Mouse (Mus musculus) heart, adult 2 months (tissue): Measurements from ENCODE around the gene Wdr89. TPM values are rescaled to one million over a fixed set of nuclear protein-coding genes. Genes with fewer than 3 reads are reported as not detected.
A peak's percentile ranks its signal among the peaks of the same experiment; 100 is the strongest.
"Not testable (repeated sequence)": the region's sequence is repeated elsewhere in the genome, so short reads cannot be mapped to it uniquely, and the experiment has no call there.

Source experiments
- DNase-seq, 2 experiments: peaks; one replicate each; pipeline ENCODE4 v3.0.0; 2021
- H3K27ac ChIP-seq: fragments of 200-600 bp; 2 replicates; pipeline ENCODE4 v1.8.1; 2022
- H3K27me3 ChIP-seq: fragments of 200-500 bp; 2 replicates; pipeline ENCODE4 v1.6.1; 2012; ENCODE audit warnings: mild to moderate bottlenecking, low read length, inconsistent platforms, mixed read lengths; ENCODE audit not compliant: control insufficient read depth, insufficient read depth
- H3K36me3 ChIP-seq: fragments of 200-500 bp; 2 replicates; pipeline ENCODE4 v1.6.1; 2012; ENCODE audit warnings: low read length, inconsistent platforms; ENCODE audit not compliant: control insufficient read depth, insufficient read depth
- H3K4me1 ChIP-seq: fragments of 200-500 bp; 2 replicates; pipeline ENCODE4 v1.6.1; 2011; ENCODE audit warnings: low read length; ENCODE audit not compliant: control insufficient read depth, insufficient read depth
- H3K4me3 ChIP-seq: fragments of 200-600 bp; 2 replicates; pipeline ENCODE4 v1.8.1; 2022
- H3K79me2 ChIP-seq: fragments of 200-500 bp; replicated peaks from 2 replicates; pipeline ENCODE4 v1.6.1; 2012; ENCODE audit warnings: mild to moderate bottlenecking, inconsistent platforms, low read length, moderate library complexity, mixed read lengths; ENCODE audit not compliant: control insufficient read depth, insufficient read depth
- H3K9ac ChIP-seq: fragments of 200-500 bp; 2 replicates; pipeline ENCODE4 v1.6.1; 2012; ENCODE audit warnings: low read depth, mild to moderate bottlenecking, control low read depth, inconsistent platforms, low read length, mixed read lengths
- CTCF ChIP-seq: fragments of 200-600 bp; IDR thresholded peaks from 2 replicates; pipeline ENCODE4 v1.8.1; 2022; ENCODE audit warnings: antibody characterized with exemption, mild to moderate bottlenecking, moderate library complexity
- EP300 ChIP-seq: fragments of 200-500 bp; IDR thresholded peaks from 2 replicates; pipeline ENCODE4 v1.6.1; 2011; ENCODE audit warnings: low read depth, low read length, control low read depth; ENCODE audit not compliant: insufficient read depth
- POLR2A ChIP-seq: fragments of 200-500 bp; IDR thresholded peaks from 2 replicates; pipeline ENCODE4 v1.6.1; 2011; ENCODE audit warnings: mild to moderate bottlenecking, low read depth, low read length, control low read depth; ENCODE audit not compliant: insufficient read depth
- WGBS: fragments of 180-500 bp; shearing (Covaris S2); methylation state at CpG from one replicate; pipeline ENCODE4 v1.1.7; 2018; 5-methylcytosine and 5-hydroxymethylcytosine counted together
- intact Hi-C: fragments of 180-260 bp; cut with DNase I; formaldehyde crosslinking; loops from one replicate; pipeline ENCODE4 v1.15.1; 2025
- polyA plus RNA-seq: library from polyadenylated mRNA; depleted of rRNA; stranded (reverse); fragments of >200 nt; gene quantifications from 2 replicates; pipeline ENCODE4 v1.2.3, GENCODE M21; 2012
- total RNA-seq, 2 experiments: library from RNA; stranded (reverse); gene quantifications; 2 replicates each; pipeline ENCODE4 v1.2.3; 2021

The Wdr89 gene
- total and polyA plus RNA-seq, 3 experiments = 2.6 to 2.8 (median 2.8) TPM

DNA sequence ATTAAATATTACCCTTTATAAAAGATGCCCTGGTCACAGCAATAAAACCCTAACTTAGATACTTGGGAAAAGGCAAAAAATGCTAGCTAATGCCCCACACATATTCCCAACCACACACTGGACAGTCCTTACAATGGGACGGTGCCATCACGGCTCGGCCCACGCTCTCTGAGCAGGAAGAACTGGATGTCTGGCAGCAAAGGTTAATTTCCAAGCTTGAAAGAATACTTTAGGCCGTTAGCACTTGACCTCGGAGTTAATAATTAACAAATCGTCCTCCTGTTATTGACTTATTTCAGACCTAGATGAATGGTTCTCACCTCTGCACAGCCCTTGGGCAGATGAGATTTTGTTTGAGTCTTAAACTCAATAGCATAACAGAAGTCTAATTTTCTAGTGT is 37.3 kb upstream of the Wdr89 start:
- H3K27me3 ChIP-seq = no peaks in the 10 kb centered on the region
- H3K79me2 ChIP-seq = no peaks in the 10 kb centered on the region
- 90% methylated on average over 7 of the region's 7 CpGs for WGBS
- H3K9ac ChIP-seq = no peak overlapping the region
- TF ChIP-seq CTCF = no peak
- no peak for TF ChIP-seq POLR2A
- no peak for TF ChIP-seq EP300
- H3K27ac ChIP-seq = no peak overlapping the region
- H3K4me3 ChIP-seq = no peak overlapping the region
- no peaks in the 10 kb centered on the region for H3K36me3 ChIP-seq
- intact Hi-C loops = no loop called here
- peaks cover 2% of the 10 kb centered on the region for H3K4me1 ChIP-seq
- DNase-seq = no peak

DNA sequence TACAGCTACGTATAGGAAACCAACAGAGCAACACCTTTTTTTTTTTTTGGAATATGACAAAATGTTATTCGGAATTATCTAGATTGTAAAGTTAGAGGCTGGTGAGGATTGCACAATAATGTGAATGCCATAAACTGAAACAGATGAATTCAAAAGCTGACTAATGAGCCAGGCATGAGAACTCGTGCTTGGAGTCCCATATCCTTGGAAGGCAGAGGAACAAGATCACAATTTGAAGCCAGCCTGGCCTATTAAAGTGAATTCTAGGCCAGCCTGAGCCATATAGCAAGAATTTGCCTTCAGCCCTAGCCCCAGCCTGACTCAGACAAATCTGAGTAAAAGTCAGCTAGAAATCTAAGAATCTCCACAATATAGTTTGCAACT is 33.4 kb upstream of the Wdr89 start:
- Histone ChIP-seq H3K4me1 (peaks cover 4% of the 10 kb centered on the region), H3K4me3 (no peak overlapping the region), H3K9ac (no peak overlapping the region), H3K27me3 (no peaks in the 10 kb centered on the region), H3K79me2 (no peaks in the 10 kb centered on the region), H3K36me3 (no peaks in the 10 kb centered on the region), H3K27ac (no peak overlapping the region)
- DNase-seq = no peak
- no peak for TF ChIP-seq CTCF
- 83% methylated on average over 3 of the region's 3 CpGs for WGBS
- intact Hi-C loops = no loop called here

DNA sequence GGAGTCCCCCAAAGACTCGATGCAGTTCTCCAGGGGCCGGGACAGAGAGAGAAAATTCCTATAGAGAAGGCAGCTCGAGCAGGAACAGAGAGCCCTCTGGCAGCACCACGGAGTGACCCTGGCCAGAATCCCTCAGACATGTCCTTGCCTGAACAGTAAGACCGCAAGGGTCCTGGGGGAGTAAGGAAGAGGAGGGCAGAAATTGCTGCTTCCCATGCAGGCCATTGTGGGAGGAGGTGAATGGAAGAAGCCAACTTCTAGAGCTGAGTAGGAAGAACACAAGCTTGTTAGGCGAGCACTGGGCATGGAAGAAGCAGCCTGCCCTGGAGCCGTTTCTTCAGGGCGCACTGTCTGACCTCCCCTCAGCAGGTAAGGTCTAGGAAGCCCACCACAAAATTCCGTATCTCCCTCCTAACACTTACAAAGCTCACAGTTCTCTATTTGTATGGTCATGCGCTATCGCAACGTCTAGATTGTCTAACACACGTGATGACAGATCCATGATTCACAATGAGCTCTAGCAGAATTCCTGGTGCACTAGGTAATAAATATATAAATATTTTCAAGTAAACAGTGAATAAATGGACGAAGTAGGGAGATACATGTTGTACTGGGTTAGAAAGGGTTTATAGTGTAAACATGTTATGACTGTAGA is 32.9 kb upstream of the Wdr89 start:
- H3K27ac ChIP-seq = peak overlapping the region; percentile 5; the same call in 1 of the 2 replicates
- H3K36me3 ChIP-seq = no peaks in the 10 kb centered on the region
- H3K9ac ChIP-seq = no peak overlapping the region; the same call in 1 of the 2 replicates
- TF ChIP-seq POLR2A (no peak), CTCF (no peak), EP300 (no peak)
- H3K27me3 ChIP-seq = no peaks in the 10 kb centered on the region
- peak overlapping the region; percentile 35 for H3K4me3 ChIP-seq
- intact Hi-C loops = no loop called here
- WGBS = 34% methylated on average over 14 of the region's 14 CpGs
- no peaks in the 10 kb centered on the region for H3K79me2 ChIP-seq
- peak; percentile 23 to 43 for DNase-seq
- peaks cover 4% of the 10 kb centered on the region for H3K4me1 ChIP-seq

DNA sequence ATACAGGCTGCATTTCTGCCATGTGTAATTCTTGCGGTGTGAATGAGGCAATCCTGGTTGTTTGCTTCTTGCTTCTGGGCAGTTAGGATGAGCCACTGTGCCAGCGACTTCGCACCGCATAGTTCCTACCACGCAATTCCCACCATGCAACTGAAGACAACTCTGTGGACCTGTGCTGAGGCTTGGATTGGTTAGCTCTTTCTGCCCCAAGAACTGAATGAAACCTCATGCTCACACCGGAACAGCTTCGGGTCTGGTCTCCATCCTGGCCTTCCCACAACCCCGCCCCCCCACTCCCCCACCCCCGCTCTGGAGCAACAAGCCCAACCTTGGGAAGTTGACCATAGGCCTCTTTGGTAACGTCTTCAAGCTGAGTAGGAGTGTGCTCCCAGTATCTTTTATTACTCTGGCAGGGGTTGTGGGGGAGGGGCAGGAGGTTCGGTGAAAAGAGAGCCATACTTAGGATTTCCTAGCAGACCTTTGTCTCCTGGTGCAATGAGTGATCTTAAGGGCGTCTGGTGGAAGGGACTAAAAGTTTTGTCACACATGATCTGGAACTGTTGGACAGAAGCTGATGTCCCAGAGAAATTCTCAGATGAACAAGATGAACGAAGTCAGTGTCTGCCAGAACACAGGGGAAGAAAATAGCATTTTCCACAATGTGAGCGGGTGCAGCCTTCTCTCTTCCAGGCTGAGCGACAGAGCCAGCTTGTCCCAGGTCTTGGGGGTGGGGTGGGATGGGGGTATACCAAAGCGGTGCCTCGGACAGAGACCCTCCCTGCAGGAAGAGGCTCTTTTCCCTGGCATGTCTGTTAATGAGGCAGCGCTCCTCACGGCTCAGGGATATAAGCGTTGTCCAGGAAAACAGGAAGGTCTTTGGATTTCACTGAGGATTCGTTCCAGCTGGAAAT is 32.1 kb upstream of the Wdr89 start:
- TF ChIP-seq POLR2A (no peak), EP300 (no peak), CTCF (no peak)
- H3K27ac ChIP-seq = peak overlapping the region; percentile 5; the same call in 1 of the 2 replicates
- H3K79me2 ChIP-seq = no peaks in the 10 kb centered on the region
- no peaks in the 10 kb centered on the region for H3K27me3 ChIP-seq
- intact Hi-C loops = no loop called here
- peak overlapping the region; percentile 14; the same call in 1 of the 2 replicates for H3K9ac ChIP-seq
- DNase-seq = peak in 1 of 2 experiments; percentile 21
- H3K36me3 ChIP-seq = no peaks in the 10 kb centered on the region
- H3K4me3 ChIP-seq = peak overlapping the region; percentile 35
- WGBS = 31% methylated on average over 21 of the region's 21 CpGs
- peaks cover 4% of the 10 kb centered on the region for H3K4me1 ChIP-seq

DNA sequence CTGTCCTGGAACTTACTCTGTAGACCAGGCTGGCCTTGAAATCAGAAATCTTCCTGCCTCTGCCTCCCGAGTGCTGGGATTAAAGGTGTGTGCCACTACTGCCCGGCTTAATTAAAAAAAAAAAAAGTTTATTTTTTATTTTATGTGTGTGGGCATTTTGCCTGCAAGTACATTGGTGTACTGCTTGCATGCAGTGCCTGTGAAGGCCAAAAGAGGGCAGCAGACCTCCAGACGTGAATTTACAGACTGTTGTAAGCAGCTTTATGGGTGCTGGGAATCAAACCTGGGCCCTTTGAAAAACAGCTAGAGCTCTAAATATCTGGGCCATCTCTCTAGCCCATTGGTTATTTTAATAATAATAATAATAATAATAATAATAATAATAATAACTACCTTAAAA is 29.4 kb upstream of the Wdr89 start:
- intact Hi-C loops = no loop called here
- H3K36me3 ChIP-seq = no peaks in the 10 kb centered on the region
- TF ChIP-seq CTCF (peak; percentile 30), POLR2A (no peak)
- peaks cover 4% of the 10 kb centered on the region for H3K4me1 ChIP-seq
- H3K27ac ChIP-seq = no peak overlapping the region
- H3K79me2 ChIP-seq = no peaks in the 10 kb centered on the region
- H3K9ac ChIP-seq = no peak overlapping the region
- no peak for DNase-seq
- H3K4me3 ChIP-seq = no peak overlapping the region
- H3K27me3 ChIP-seq = no peaks in the 10 kb centered on the region
- WGBS = 97% methylated on average over 3 of the region's 3 CpGs

DNA sequence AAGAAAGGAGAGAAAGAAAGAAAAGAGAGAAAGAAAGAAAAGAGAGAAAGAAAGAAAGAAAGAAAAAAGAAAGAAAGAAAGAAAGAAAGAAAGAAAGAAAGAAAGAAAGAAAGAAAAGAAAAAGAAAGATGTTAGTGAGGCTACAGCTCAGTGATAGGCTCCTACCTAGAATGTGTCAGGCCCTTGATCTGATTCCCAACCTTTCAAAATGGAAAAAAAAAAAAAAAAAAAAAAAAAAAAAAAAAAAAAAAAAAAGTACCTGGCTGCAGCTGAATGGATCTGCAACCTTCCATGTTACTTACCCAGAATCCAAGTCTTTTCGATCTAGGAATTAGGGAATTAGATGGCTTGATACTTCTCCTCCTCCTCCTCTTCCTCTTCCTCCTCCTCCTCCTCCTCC is 26.5 kb upstream of the Wdr89 start:
- H3K9ac ChIP-seq, H3K36me3 ChIP-seq, intact Hi-C loops, H3K27ac ChIP-seq, DNase-seq, H3K27me3 ChIP-seq, H3K79me2 ChIP-seq, H3K4me3 ChIP-seq, H3K4me1 ChIP-seq: not testable (repeated sequence)
- 82% methylated on average over 1 of the region's 1 CpGs for WGBS
